Mouse (Mus musculus): ENCODE data around the gene Gm6614. TPM values are rescaled to one million over a fixed set of nuclear protein-coding genes. Genes with fewer than 3 reads are reported as not detected.

Gm6614 gene
- polyA plus RNA-seq (2014; fragmentation: Illumina TruSeq; extraction: RNeasy Lipid Tissue Mini Kit (QIAGEN cat#74804); ENCODE audit: low read depth, low replicate concordance), result not detected

DNA sequence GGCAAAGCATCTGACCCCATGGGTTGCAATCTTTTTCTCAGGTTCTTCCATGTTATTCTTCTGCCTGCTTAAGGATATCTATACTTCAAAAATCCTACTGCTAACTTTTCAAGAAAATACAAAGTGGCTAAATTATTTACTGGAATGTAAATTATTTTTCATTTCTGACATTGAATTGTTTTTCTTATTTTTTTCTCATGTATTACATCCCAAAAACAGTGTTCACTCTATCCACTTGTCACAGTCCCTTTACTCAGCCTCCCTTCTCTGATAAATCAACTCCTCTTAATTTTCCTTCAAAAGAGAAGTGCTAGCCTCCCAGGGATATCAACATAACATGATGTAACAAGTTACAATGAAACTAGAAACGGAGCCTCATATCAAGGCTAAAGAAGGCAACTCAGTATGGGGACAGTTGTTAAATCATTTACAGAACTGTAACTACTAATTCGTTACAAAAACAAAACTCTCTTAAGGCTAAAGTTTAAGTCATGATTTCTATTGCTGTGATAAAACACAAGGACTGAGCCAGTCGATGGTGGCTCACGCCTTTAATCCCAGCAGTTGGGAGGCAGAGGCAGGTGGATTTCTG, at the start of gene Gm6614:
Gene Gm6614 (minus strand): TSS at position 51 of the 592 bp plus-strand sequence.

DNA sequence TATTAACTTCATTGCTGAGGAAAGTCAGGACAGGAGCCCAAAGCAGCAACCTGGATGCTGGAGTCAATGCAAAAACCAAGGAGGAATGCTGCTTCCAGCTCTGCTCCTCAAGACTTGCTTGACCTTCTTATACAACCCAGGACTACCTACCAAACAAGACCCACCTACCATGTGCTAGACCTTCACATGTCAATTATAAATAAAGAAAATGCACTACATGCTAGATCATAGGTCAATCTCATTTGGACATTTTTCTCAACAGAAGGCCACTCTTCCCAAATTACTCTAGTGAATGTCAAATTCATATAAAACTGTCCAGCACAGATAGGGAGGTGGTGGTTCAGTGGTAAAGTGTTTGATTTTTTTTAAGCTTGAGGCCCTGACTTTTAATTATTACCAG, 64.4 kb downstream of the Gm6614 start, which contains the start of gene Slco1a1:
Gene Slco1a1 (minus strand): TSS at position 101 of the 400 bp plus-strand sequence.

Other genes starting within 250 kb of the Gm6614 start
- gene Gm5724, start 237.6 kb downstream of the Gm6614 start, polyA plus RNA-seq (2014; fragmentation: Illumina TruSeq; extraction: RNeasy Lipid Tissue Mini Kit (QIAGEN cat#74804); ENCODE audit: low read depth, low replicate concordance), result not detected
- 4.6 TPM for gene Slco1a4, start 155.2 kb downstream of the Gm6614 start, polyA plus RNA-seq (2014; fragmentation: Illumina TruSeq; extraction: RNeasy Lipid Tissue Mini Kit (QIAGEN cat#74804); ENCODE audit: low read depth, low replicate concordance)
- not detected for gene Slco1a1, start 64.5 kb downstream of the Gm6614 start, polyA plus RNA-seq (2014; fragmentation: Illumina TruSeq; extraction: RNeasy Lipid Tissue Mini Kit (QIAGEN cat#74804); ENCODE audit: low read depth, low replicate concordance)
- 787 TPM for gene Slco1a6, start 197.1 kb upstream of the Gm6614 start, polyA plus RNA-seq (2014; fragmentation: Illumina TruSeq; extraction: RNeasy Lipid Tissue Mini Kit (QIAGEN cat#74804); ENCODE audit: low read depth, low replicate concordance)

Measured in kidney, adult 10 weeks (tissue).